Mouse (Mus musculus): ENCODE results near the gene Selplg.

GRCm38 (mm10) chr5:113836961-113837360, 4.5 kb upstream of the Selplg start:
- TF ChIP-seq POLR2A (IDR thresholded peaks at IDR 0.05; ENCODE audit: extremely low read depth, insufficient read depth, low read length) (no peak), CTCF (IDR thresholded peaks at IDR 0.05; ENCODE audit: extremely low read depth, insufficient read depth, low read length) (no peak)

Measured in cortical plate, adult 2 months (tissue).